Mouse (Mus musculus): Measurements from ENCODE around the gene Aff3.

DNA sequence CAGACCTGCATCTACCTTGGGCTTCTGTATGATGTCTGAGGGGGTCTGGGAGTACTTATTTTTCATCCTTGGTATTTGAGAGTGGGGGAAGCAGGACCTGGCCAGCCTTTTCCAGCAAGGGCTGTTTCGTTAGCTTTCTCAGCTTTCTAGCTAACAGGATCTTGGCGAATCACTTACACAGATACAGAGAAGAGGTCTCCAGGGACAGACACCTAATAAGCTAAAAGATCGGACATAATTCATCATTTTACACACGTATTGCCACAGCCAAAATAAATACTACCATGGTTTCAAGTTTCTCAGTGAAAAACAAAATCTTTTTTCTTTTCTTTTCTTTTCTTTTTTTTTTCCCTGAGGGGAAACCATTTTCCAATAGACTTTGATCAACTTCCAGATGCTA is 354.7 kb downstream of the Aff3 start:
- no peak for TF ChIP-seq ZNF384 (IDR thresholded peaks at IDR 0.05; ENCODE audit: low read depth, low read length)
- TF ChIP-seq CHD2 (IDR thresholded peaks at IDR 0.05; ENCODE audit: low read depth, low read length) = no peak
